Mouse (Mus musculus) hindbrain, postnatal 0 days (tissue): Measurements from ENCODE around the gene Mthfr. TPM values are rescaled to one million over a fixed set of nuclear protein-coding genes. Genes with fewer than 3 reads are reported as not detected.

Experiments
- ATAC-seq: fragments of 200-750 bp; cut with Nextera tagmentation; 2 replicates; pipeline ENCODE4 v1.8.0; 2017; ENCODE audit warnings: mild to moderate bottlenecking, moderate TSS enrichment, moderate library complexity
- DNase-seq: peaks from one replicate; pipeline ENCODE4 v3.0.0-alpha.2; 2015; ENCODE audit warnings: low spot score
- H3K27ac ChIP-seq: fragments of 300-500 bp; sonication (generic); 2 replicates; pipeline ENCODE4 v1.5.1; 2014; ENCODE audit warnings: mild to moderate bottlenecking
- H3K27me3 ChIP-seq: fragments of 300-500 bp; sonication (generic); 2 replicates; pipeline ENCODE4 v1.6.1; 2014; ENCODE audit warnings: low read length, mixed read lengths; ENCODE audit not compliant: insufficient read depth
- H3K36me3 ChIP-seq: fragments of 300-500 bp; sonication (generic); 2 replicates; pipeline ENCODE4 v1.6.1; 2014; ENCODE audit warnings: low read length, mixed read lengths; ENCODE audit not compliant: insufficient read depth
- H3K4me1 ChIP-seq: fragments of 300-500 bp; sonication (generic); 2 replicates; pipeline ENCODE4 v1.6.1; 2014; ENCODE audit warnings: antibody characterized with exemption, low read length, mixed read lengths; ENCODE audit not compliant: insufficient read depth
- H3K4me2 ChIP-seq: fragments of 300-500 bp; sonication (generic); 2 replicates; pipeline ENCODE4 v1.6.1; 2014; ENCODE audit warnings: low read depth, mild to moderate bottlenecking, low read length, moderate library complexity, mixed read lengths
- H3K4me3 ChIP-seq: fragments of 300-500 bp; sonication (generic); 2 replicates; pipeline ENCODE4 v1.5.1; 2014; ENCODE audit warnings: low read length
- H3K9ac ChIP-seq: fragments of 300-500 bp; sonication (generic); replicated peaks from 2 replicates; pipeline ENCODE4 v1.6.1; 2014; ENCODE audit warnings: mild to moderate bottlenecking, low read length, moderate library complexity, mixed read lengths
- H3K9me3 ChIP-seq: fragments of 300-500 bp; sonication (generic); 2 replicates; pipeline ENCODE4 v1.6.1; 2016; ENCODE audit warnings: low read length, mixed read lengths
- CTCF ChIP-seq: IDR thresholded peaks from 2 replicates; pipeline ENCODE4 v1.5.1; 2016; ENCODE audit warnings: antibody characterized with exemption, control low read depth, low read depth
- WGBS: fragments of 180-500 bp; shearing (Covaris S2); extraction: QIAGEN DNeasy Blood & Tissue Kit; methylation state at CpG from one replicate; pipeline ENCODE4 v1.1.7; 2014; 5-methylcytosine and 5-hydroxymethylcytosine counted together
- polyA plus RNA-seq: library from polyadenylated mRNA; unstranded; fragments of >200 nt; fragmentation: Nextera tagmentation; extraction: Ambion mirVana; gene quantifications from 2 replicates; pipeline ENCODE4 v1.2.1, GENCODE M21; 2015
- total RNA-seq: library from RNA; depleted of rRNA; stranded (reverse); fragments of >200 nt; gene quantifications from 2 replicates; pipeline ENCODE4 v1.2.3, GENCODE M21; 2014

Mthfr gene
- total and polyA plus RNA-seq, 2 experiments from 2014 or later, result 9.3 to 52.4 TPM

- WGBS, result 56% methylated on average over 5 of the region's 5 CpGs
- TF ChIP-seq CTCF, result no peak
- Histone ChIP-seq H3K4me3 (no peak overlapping the region), H3K27ac (no peak overlapping the region), H3K4me1 (no peaks in the 10 kb centered on the region), H3K36me3 (no peaks in the 10 kb centered on the region), H3K9ac (no peak overlapping the region), H3K27me3 (no peaks in the 10 kb centered on the region), H3K9me3 (no peaks in the 10 kb centered on the region), H3K4me2 (no peak overlapping the region)
- no peak for DNase-seq
- no peak for ATAC-seq
Observed at GRCm38 (mm10) chr4:148071508-148071907, 32.6 kb downstream of the Mthfr start.

- no peaks in the 10 kb centered on the region for H3K36me3 ChIP-seq
- peak; percentile 57 for DNase-seq
- peak; percentile 62 for TF ChIP-seq CTCF
- peak; percentile 19; the same call in 1 of the 2 replicates for ATAC-seq
- H3K27me3 ChIP-seq, result no peaks in the 10 kb centered on the region
- H3K9ac ChIP-seq, result no peak overlapping the region
- H3K9me3 ChIP-seq, result no peaks in the 10 kb centered on the region
- no peaks in the 10 kb centered on the region for H3K4me1 ChIP-seq
- peak overlapping the region; percentile 46 for H3K4me2 ChIP-seq
- 50% methylated on average over 17 of the region's 17 CpGs for WGBS
- 0 out of 2 replicates have a peak overlapping the region, but pooled peaks have one; percentile 19 for H3K4me3 ChIP-seq
- no peak overlapping the region for H3K27ac ChIP-seq
Observed at GRCm38 (mm10) chr4:148074521-148075189, 35.8 kb downstream of the Mthfr start.

DNA sequence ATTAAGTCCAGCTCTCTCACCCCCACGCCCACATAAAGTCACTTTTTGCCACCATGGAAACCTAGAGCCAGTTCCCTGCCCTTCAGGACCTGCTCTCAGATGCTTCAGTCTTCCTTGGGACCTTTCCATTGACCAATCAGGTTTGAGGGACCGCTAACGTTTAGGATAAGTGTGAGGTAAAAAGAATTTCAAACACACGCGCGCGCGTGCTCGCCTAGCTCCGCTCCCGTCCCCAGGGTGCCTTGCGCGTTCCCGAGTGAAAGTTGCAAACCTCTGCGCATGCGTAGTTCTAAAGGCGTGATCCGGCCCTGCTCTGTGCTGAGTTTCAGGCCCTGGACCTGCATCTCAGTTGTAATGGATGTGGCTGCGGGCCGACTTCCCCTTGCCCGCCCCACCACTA lies 36.4 kb downstream of the Mthfr start:
- Histone ChIP-seq H3K27ac (no peak overlapping the region), H3K27me3 (no peaks in the 10 kb centered on the region), H3K4me2 (peak overlapping the region; percentile 46), H3K36me3 (no peaks in the 10 kb centered on the region), H3K4me1 (no peaks in the 10 kb centered on the region), H3K9me3 (no peaks in the 10 kb centered on the region), H3K9ac (0 out of 2 replicates have a peak overlapping the region, but pooled peaks have one; percentile 9), H3K4me3 (peak overlapping the region; percentile 19)
- 33% methylated on average over 21 of the region's 21 CpGs for WGBS
- DNase-seq (peak; percentile 83), ATAC-seq (0 out of 2 replicates have a peak, but pooled peaks have one; percentile 31)
- no peak for TF ChIP-seq CTCF

DNA sequence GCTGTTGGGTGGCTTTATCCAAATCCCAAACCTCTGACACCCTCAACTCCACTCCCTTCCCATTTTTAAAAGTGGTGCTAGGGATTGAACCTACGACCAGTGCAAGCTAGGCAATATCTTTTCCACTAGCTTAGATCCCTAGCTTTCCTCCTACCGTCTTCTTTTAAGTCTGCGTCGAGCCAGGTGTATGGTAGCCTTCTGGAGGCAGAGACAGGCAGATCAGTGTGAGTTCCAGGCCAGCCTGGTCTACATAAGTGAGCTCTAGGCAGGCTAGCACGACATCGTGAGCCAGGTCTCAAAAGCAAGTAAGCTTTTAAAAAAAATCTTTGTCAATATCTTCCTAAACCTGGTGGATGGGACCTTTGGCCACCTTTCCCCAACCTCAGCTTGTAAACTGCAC lies 37.0 kb downstream of the Mthfr start:
- H3K27me3 ChIP-seq, result no peaks in the 10 kb centered on the region
- no peaks in the 10 kb centered on the region for H3K9me3 ChIP-seq
- no peak for TF ChIP-seq CTCF
- H3K4me3 ChIP-seq, result no peak overlapping the region
- WGBS, result 93% methylated on average over 6 of the region's 6 CpGs
- ATAC-seq, result no peak
- no peak overlapping the region for H3K4me2 ChIP-seq
- DNase-seq, result no peak
- 0 out of 2 replicates have a peak overlapping the region, but pooled peaks have one; percentile 9 for H3K9ac ChIP-seq
- no peaks in the 10 kb centered on the region for H3K36me3 ChIP-seq
- no peaks in the 10 kb centered on the region for H3K4me1 ChIP-seq
- no peak overlapping the region for H3K27ac ChIP-seq

DNA sequence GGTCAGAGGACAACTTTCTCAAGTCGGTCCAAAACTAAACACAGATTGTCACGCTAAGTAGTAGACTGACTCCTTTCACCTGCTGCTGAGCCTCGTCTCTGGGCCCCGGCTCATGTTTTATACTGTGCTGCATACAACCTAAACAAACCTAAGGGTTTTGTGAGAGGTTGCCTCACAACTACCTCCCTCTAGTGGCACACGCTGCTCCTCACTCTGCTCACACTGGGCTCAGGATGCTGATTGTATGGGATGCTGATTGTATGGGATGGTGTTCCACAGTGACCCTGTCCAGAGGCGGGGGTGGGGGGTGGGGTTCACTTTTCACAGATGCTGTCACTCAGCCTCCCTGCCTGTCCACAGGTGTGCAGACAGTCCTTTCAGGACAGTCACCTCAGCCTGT lies 40.3 kb downstream of the Mthfr start:
- 66% methylated on average over 6 of the region's 6 CpGs for WGBS

GRCm38 (mm10) chr4:148079944-148080596 lies 41.2 kb downstream of the Mthfr start:
- Histone ChIP-seq H3K4me1 (no peaks in the 10 kb centered on the region), H3K9ac (no peak overlapping the region), H3K36me3 (no peaks in the 10 kb centered on the region), H3K27me3 (no peaks in the 10 kb centered on the region), H3K4me2 (no peak overlapping the region), H3K4me3 (no peak overlapping the region), H3K9me3 (no peaks in the 10 kb centered on the region), H3K27ac (no peak overlapping the region)
- TF ChIP-seq CTCF, result no peak
- no peak for ATAC-seq
- DNase-seq, result no peak
- 82% methylated on average over 8 of the region's 8 CpGs for WGBS

More for the DNA sequence above, 40.3 kb downstream of the Mthfr start:
- Histone ChIP-seq H3K27me3 (no peaks in the 10 kb centered on the region), H3K4me1 (no peaks in the 10 kb centered on the region), H3K9ac (no peak overlapping the region), H3K9me3 (no peaks in the 10 kb centered on the region), H3K4me3 (no peak overlapping the region), H3K36me3 (no peaks in the 10 kb centered on the region), H3K27ac (no peak overlapping the region), H3K4me2 (no peak overlapping the region)
- ATAC-seq, result no peak
- peak; percentile 55 for TF ChIP-seq CTCF
- DNase-seq, result no peak

- Histone ChIP-seq H3K4me2 (no peak overlapping the region), H3K27ac (no peak overlapping the region), H3K9me3 (no peaks in the 10 kb centered on the region), H3K9ac (no peak overlapping the region), H3K4me3 (no peak overlapping the region), H3K27me3 (no peaks in the 10 kb centered on the region), H3K36me3 (no peaks in the 10 kb centered on the region), H3K4me1 (no peaks in the 10 kb centered on the region)
- 54% methylated on average over 1 of the region's 1 CpGs for WGBS
- ATAC-seq, result peak; percentile 35; the same call in 1 of the 2 replicates
- TF ChIP-seq CTCF, result no peak
- DNase-seq, result peak; percentile 56
Observed at GRCm38 (mm10) chr4:148080597-148080973, 41.7 kb downstream of the Mthfr start.
